In the genomic region with DNA sequence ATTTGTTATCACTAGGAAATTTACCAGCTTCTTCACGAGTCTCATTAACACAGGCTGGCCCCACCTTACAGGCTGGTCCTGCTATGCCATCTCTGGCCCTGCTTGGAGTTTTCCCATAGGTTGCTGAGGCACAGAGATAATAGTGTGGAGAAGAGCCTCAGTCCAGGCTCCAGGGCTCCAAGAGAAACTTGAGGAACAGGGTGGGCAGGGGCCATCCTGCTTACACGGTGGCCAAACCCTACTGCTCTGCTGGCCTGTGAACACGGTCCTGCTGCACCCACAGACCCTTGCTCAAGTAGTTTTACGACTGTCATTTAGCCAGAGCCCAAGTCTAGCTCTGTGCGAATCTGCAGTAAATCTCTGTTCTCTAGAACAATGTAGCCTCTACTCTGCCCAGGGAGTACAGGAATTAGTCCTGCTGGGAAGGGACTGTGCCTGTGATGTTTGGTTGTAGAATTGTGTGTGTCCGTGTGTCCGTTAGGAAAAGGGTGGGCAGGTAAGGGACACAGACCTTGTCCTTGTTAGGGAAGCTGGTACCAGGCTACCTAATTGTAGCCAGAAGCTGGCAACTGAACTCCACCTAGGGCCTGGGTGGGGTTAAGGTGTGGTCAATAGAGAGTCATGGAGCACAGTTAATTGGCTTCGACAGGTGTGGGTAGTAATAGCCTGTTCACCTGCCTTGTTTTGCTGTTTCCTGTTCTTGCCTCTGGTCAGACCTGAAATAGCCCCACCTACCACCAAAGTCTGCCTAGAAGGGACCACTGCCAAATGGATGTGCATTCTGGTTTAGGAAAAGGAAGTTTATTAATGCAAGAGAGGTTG, we compare ENCODE assay signal across 27 mouse cellular contexts. TPM values are rescaled to one million over a fixed set of nuclear protein-coding genes. Genes with fewer than 3 reads are reported as not detected.
A peak's percentile ranks its signal among the peaks of the same experiment; 100 is the strongest.
DNase-seq lines count a peak whose midpoint lies in the region; ATAC-seq and TF ChIP-seq lines count a peak whose summit lies in the region.
"Had no signal": no experiment of that assay in that cellular context is flagged by ENCODE, and none has a peak within 500 bp of the region (broad histone marks: within the 10 kb centered on the region; RNA-seq: fewer than 3 reads in every experiment).

No protein-coding gene starts in this region.

- H3K36me3 ChIP-seq in midbrain, embryonic 11.5 days (ENCODE audit: control insufficient read depth, insufficient read depth, low read length) = peaks cover 5% of the 10 kb centered on the region
- H3K36me3 ChIP-seq in midbrain, postnatal 0 days (ENCODE audit: insufficient read depth, low read length) = no peaks in the 10 kb centered on the region
- peaks cover 3% of the 10 kb centered on the region for H3K36me3 ChIP-seq in intestine, embryonic 14.5 days (ENCODE audit: control insufficient read depth, insufficient read depth, low read length)
- peaks cover 7% of the 10 kb centered on the region for H3K36me3 ChIP-seq in limb, embryonic 12.5 days
- H3K36me3 ChIP-seq in midbrain, embryonic 16.5 days (ENCODE audit: control insufficient read depth, insufficient read depth, low read length) = no peaks in the 10 kb centered on the region; the same call in 1 of the 2 replicates

- H3K4me1 ChIP-seq in midbrain, embryonic 11.5 days (ENCODE audit: control insufficient read depth, insufficient read depth, low read length) = no peaks in the 10 kb centered on the region
- no peaks in the 10 kb centered on the region for H3K4me1 ChIP-seq in midbrain, postnatal 0 days (ENCODE audit: insufficient read depth, low read length)
- no peaks in the 10 kb centered on the region for H3K4me1 ChIP-seq in intestine, embryonic 14.5 days (replicated peaks; ENCODE audit: control insufficient read depth, insufficient read depth, low read length)
- 0 out of 2 replicates have a peak, but pooled peaks cover 10% of the 10 kb centered on the region for H3K4me1 ChIP-seq in limb, embryonic 12.5 days (replicated peaks)
- H3K4me1 ChIP-seq in midbrain, embryonic 16.5 days (ENCODE audit: control insufficient read depth, insufficient read depth, low read length) = no peaks in the 10 kb centered on the region
- H3K4me1 ChIP-seq: heart, embryonic 13.5 days; kidney, embryonic 15.5 days; lung, embryonic 15.5 days; midbrain, embryonic 13.5 days had no signal

- H3K9ac ChIP-seq in midbrain, embryonic 11.5 days (ENCODE audit: low read length) = no peak overlapping the region
- no peak overlapping the region for H3K9ac ChIP-seq in midbrain, postnatal 0 days (replicated peaks; ENCODE audit: low read length, poor library complexity, severe bottlenecking)
- H3K9ac ChIP-seq in intestine, embryonic 14.5 days (ENCODE audit: low read length) = no peak overlapping the region
- H3K9ac ChIP-seq in limb, embryonic 12.5 days (replicated peaks) = no peak overlapping the region
- no peak overlapping the region for H3K9ac ChIP-seq in midbrain, embryonic 16.5 days (ENCODE audit: low read depth, low read length)
- H3K9ac ChIP-seq: forebrain, postnatal 0 days; heart, embryonic 13.5 days; kidney, embryonic 15.5 days; lung, embryonic 15.5 days; midbrain, embryonic 13.5 days had no signal

- H3K27ac ChIP-seq in midbrain, embryonic 11.5 days (ENCODE audit: low read depth, low read length) = no peak overlapping the region
- H3K27ac ChIP-seq in midbrain, postnatal 0 days (ENCODE audit: low read depth, low read length) = no peak overlapping the region
- H3K27ac ChIP-seq in intestine, embryonic 14.5 days (ENCODE audit: low read depth) = no peak overlapping the region
- no peak overlapping the region for H3K27ac ChIP-seq in limb, embryonic 12.5 days
- H3K27ac ChIP-seq in midbrain, embryonic 16.5 days (ENCODE audit: low read length) = no peak overlapping the region
- H3K27ac ChIP-seq: heart, adult 2 months; heart, embryonic 13.5 days; kidney, embryonic 15.5 days; layer of hippocampus, adult 2 months; lung, embryonic 15.5 days; midbrain, embryonic 13.5 days had no signal

- no peaks in the 10 kb centered on the region for H3K27me3 ChIP-seq in midbrain, embryonic 11.5 days (ENCODE audit: control insufficient read depth, insufficient read depth, low read length)
- H3K27me3 ChIP-seq in midbrain, postnatal 0 days (ENCODE audit: insufficient read depth, low read length) = no peaks in the 10 kb centered on the region
- no peaks in the 10 kb centered on the region for H3K27me3 ChIP-seq in intestine, embryonic 14.5 days (replicated peaks; ENCODE audit: control insufficient read depth, insufficient read depth, low read length)
- H3K27me3 ChIP-seq in limb, embryonic 12.5 days = no peaks in the 10 kb centered on the region
- no peaks in the 10 kb centered on the region for H3K27me3 ChIP-seq in midbrain, embryonic 16.5 days (ENCODE audit: control insufficient read depth, insufficient read depth, low read depth, low read length)
- H3K27me3 ChIP-seq: heart, embryonic 13.5 days; kidney, embryonic 15.5 days; lung, embryonic 15.5 days; midbrain, embryonic 13.5 days; Patski had no signal

- 86% methylated on average over 8 of the region's 8 CpGs for WGBS in midbrain, embryonic 11.5 days
- 86% methylated on average over 8 of the region's 8 CpGs for WGBS in midbrain, postnatal 0 days
- WGBS in intestine, embryonic 14.5 days = 52% methylated on average over 8 of the region's 8 CpGs
- WGBS in limb, embryonic 12.5 days = 40% methylated on average over 8 of the region's 8 CpGs
- WGBS in midbrain, embryonic 16.5 days = 81% methylated on average over 8 of the region's 8 CpGs

- no peak overlapping the region for H3K4me3 ChIP-seq in midbrain, embryonic 11.5 days (ENCODE audit: low read depth, low read length)
- no peak overlapping the region for H3K4me3 ChIP-seq in midbrain, postnatal 0 days (ENCODE audit: low read depth, low read length)
- H3K4me3 ChIP-seq in intestine, embryonic 14.5 days (ENCODE audit: low read depth, low read length) = no peak overlapping the region
- no peak overlapping the region for H3K4me3 ChIP-seq in limb, embryonic 12.5 days (replicated peaks)
- H3K4me3 ChIP-seq in midbrain, embryonic 16.5 days (ENCODE audit: low read depth, low read length) = no peak overlapping the region
- H3K4me3 ChIP-seq: erythroblast, embryonic 14.5 days; heart, adult 2 months; heart, embryonic 13.5 days; kidney, embryonic 15.5 days; layer of hippocampus, adult 2 months; lung, embryonic 15.5 days; midbrain, embryonic 13.5 days had no signal

- ATAC-seq in midbrain, embryonic 11.5 days (ENCODE audit: low FRiP score) = no peak
- ATAC-seq in midbrain, postnatal 0 days (ENCODE audit: low FRiP score) = no peak
- 0 out of 2 replicates have a peak, but pooled peaks have one; percentile 32 for ATAC-seq in intestine, embryonic 14.5 days (replicated peaks; ENCODE audit: low FRiP score, low TSS enrichment, low read depth)
- ATAC-seq in limb, embryonic 12.5 days (ENCODE audit: insufficient number of reproducible peaks, insufficient read depth, low FRiP score, low TSS enrichment, low read depth) = 0 out of 2 replicates have a peak, but pooled peaks have one; percentile 15
- ATAC-seq in midbrain, embryonic 16.5 days = no peak
- ATAC-seq: forebrain, postnatal 0 days; hindbrain, embryonic 16.5 days; midbrain, embryonic 13.5 days; Patski had no signal

- DNase-seq in midbrain, embryonic 11.5 days (ENCODE audit: low spot score, missing footprints) = peak; percentile 76
- no peak for DNase-seq in midbrain, postnatal 0 days (ENCODE audit: low spot score)
- DNase-seq in intestine, embryonic 14.5 days (ENCODE audit: low spot score) = no peak
- DNase-seq in left cerebral cortex, postnatal 36 days (ENCODE audit: low spot score in 2 of 2) = no peak
- DNase-seq: adrenal gland, postnatal 25 days; B cell, adult 2 months; cerebellum, adult 11-12 months; cerebellum, adult 9-11 months; forebrain, postnatal 0 days; heart, adult 2 months; heart, postnatal 14 days; kidney, adult 18-20 months; kidney, postnatal 25 days; left cerebral cortex, postnatal 4 days; thymus, adult 2 months; thymus, postnatal 36 days had no signal

- no peaks in the 10 kb centered on the region; the same call in 1 of the 2 replicates for H3K9me3 ChIP-seq in midbrain, embryonic 11.5 days (ENCODE audit: control insufficient read depth, low read length)
- no peaks in the 10 kb centered on the region for H3K9me3 ChIP-seq in midbrain, postnatal 0 days (ENCODE audit: low read length)
- 0 out of 2 replicates have a peak, but pooled peaks cover 3% of the 10 kb centered on the region for H3K9me3 ChIP-seq in intestine, embryonic 14.5 days (ENCODE audit: control insufficient read depth, low read length)
- peaks cover 5% of the 10 kb centered on the region for H3K9me3 ChIP-seq in limb, embryonic 12.5 days
- no peaks in the 10 kb centered on the region for H3K9me3 ChIP-seq in midbrain, embryonic 16.5 days (replicated peaks; ENCODE audit: control insufficient read depth, low read length, poor library complexity, severe bottlenecking)
- H3K9me3 ChIP-seq: lung, embryonic 15.5 days; midbrain, embryonic 13.5 days had no signal

- no peak for TF ChIP-seq CTCF in midbrain, postnatal 0 days (IDR thresholded peaks at IDR 0.05)

- H3K4me2 ChIP-seq in midbrain, embryonic 11.5 days = no peak overlapping the region
- no peak overlapping the region for H3K4me2 ChIP-seq in midbrain, postnatal 0 days (ENCODE audit: low read depth, low read length, poor library complexity, severe bottlenecking)
- H3K4me2 ChIP-seq in intestine, embryonic 14.5 days (ENCODE audit: low read length) = no peak overlapping the region
- H3K4me2 ChIP-seq in limb, embryonic 12.5 days = no peak overlapping the region
- no peak overlapping the region for H3K4me2 ChIP-seq in midbrain, embryonic 16.5 days (ENCODE audit: low read length)
- H3K4me2 ChIP-seq: heart, embryonic 13.5 days; kidney, embryonic 15.5 days; liver, embryonic 11.5 days; lung, embryonic 15.5 days; midbrain, embryonic 13.5 days had no signal

- intact Hi-C loops in left cerebral cortex, postnatal 36 days (cut with DNase I) = no loop called here

RNA-seq across cellular contexts. Expression of gene Mkrn1, which starts 35.3 kb away (rescaled TPM):
- polyA plus RNA-seq in midbrain, embryonic 11.5 days (2014; fragmentation: Nextera tagmentation; extraction: Ambion mirVana) = 128 and 131 TPM in 2 replicates
- 201 and 269 TPM in 2 replicates for total RNA-seq in midbrain, postnatal 0 days (2014; rRNA removed)
- 232 and 238 TPM in 2 replicates for polyA plus RNA-seq in midbrain, postnatal 0 days (2015; fragmentation: Nextera tagmentation; extraction: Ambion mirVana)
- polyA plus RNA-seq in intestine, embryonic 14.5 days (2014; fragmentation: Nextera tagmentation; extraction: Ambion mirVana) = 55.0 and 57.7 TPM in 2 replicates
- 45.0 and 46.4 TPM in 2 replicates for polyA plus RNA-seq in limb, embryonic 12.5 days (2016; fragmentation: Nextera tagmentation; extraction: Ambion mirVana)
- total RNA-seq in left cerebral cortex, postnatal 36 days (2021) = 100 to 1,000 TPM; 131 to 151 TPM
- 258 and 268 TPM in 2 replicates for polyA plus RNA-seq in midbrain, embryonic 16.5 days (2015; fragmentation: Nextera tagmentation; extraction: Ambion mirVana)

Comparison
In these comparisons a context has a peak if more than half of its experiments do, and no peak if none do; other contexts are left out.
1. ATAC-seq: peak in intestine, embryonic 14.5 days (single experiment) and limb, embryonic 12.5 days (single experiment); none in midbrain, embryonic 11.5 days (single experiment), midbrain, postnatal 0 days (single experiment) and midbrain, embryonic 16.5 days (single experiment).